Mouse (Mus musculus): ENCODE measurements around the gene Anxa1. TPM values are rescaled to one million over a fixed set of nuclear protein-coding genes. Genes with fewer than 3 reads are reported as not detected.

Gene Anxa1
- total and polyA plus RNA-seq, 3 experiments, result not detected

GRCm38 (mm10) chr19:20403740-20404139, 13.0 kb upstream of the Anxa1 start:
- H3K9me3 ChIP-seq (replicated peaks; ENCODE audit: insufficient read depth, low read length), result no peaks in the 10 kb centered on the region
- 0 out of 4 replicates have a peak, but pooled peaks cover 0 to 1% of the 10 kb centered on the region in 2 experiments for H3K27me3 ChIP-seq (ENCODE audit: control insufficient read depth in 1 of 2, insufficient read depth in 2 of 2, low read length in 2 of 2)
- H3K36me3 ChIP-seq (ENCODE audit: control insufficient read depth in 1 of 2, insufficient read depth in 2 of 2, low read length in 2 of 2), result no peaks in the 10 kb centered on the region
- no peak for DNase-seq (ENCODE audit: low read depth, low spot score)
- no peak overlapping the region for H3K27ac ChIP-seq (ENCODE audit: control insufficient read depth, low read depth, low read length)
- H3K4me3 ChIP-seq (ENCODE audit: control insufficient read depth in 1 of 2, insufficient read depth in 1 of 2, low read depth in 2 of 2, low read length in 2 of 2), result no peak overlapping the region
- no peaks in the 10 kb centered on the region for H3K4me1 ChIP-seq (ENCODE audit: control insufficient read depth in 1 of 2, insufficient read depth in 2 of 2, low read length in 2 of 2)
- TF ChIP-seq CHD2 (IDR thresholded peaks at IDR 0.05; ENCODE audit: low read length) (no peak), EP300 (IDR thresholded peaks at IDR 0.05; ENCODE audit: low read depth in 1 of 2, low read length in 2 of 2) (no peak), MAX (IDR thresholded peaks at IDR 0.05; ENCODE audit: low read length) (no peak), NELFE (IDR thresholded peaks at IDR 0.05; ENCODE audit: low read depth, low read length) (no peak)
- no peak overlapping the region for H3K9ac ChIP-seq (ENCODE audit: control insufficient read depth, low read depth, low read length, poor library complexity, severe bottlenecking)
- no peaks in the 10 kb centered on the region for H3K79me2 ChIP-seq (ENCODE audit: control insufficient read depth, insufficient read depth, low read length, poor library complexity)

- TF ChIP-seq POLR2AphosphoS5 (IDR thresholded peaks at IDR 0.05; ENCODE audit: borderline replicate concordance, low read depth, low read length) (no peak), GABPA (IDR thresholded peaks at IDR 0.05; ENCODE audit: low read depth, low read length) (no peak), E2F4 (IDR thresholded peaks at IDR 0.05; ENCODE audit: borderline replicate concordance, low read depth, low read length) (no peak), MEF2A (IDR thresholded peaks at IDR 0.05; ENCODE audit: extremely low read depth, insufficient replicate concordance, low read depth, low read length, poor library complexity, severe bottlenecking) (no peak), ZC3H11A (IDR thresholded peaks at IDR 0.05; ENCODE audit: low read depth, low read length) (no peak), MAX (IDR thresholded peaks at IDR 0.05; ENCODE audit: low read length) (no peak), MAZ (IDR thresholded peaks at IDR 0.05; ENCODE audit: low read depth, low read length) (no peak), HCFC1 (IDR thresholded peaks at IDR 0.05; ENCODE audit: low read depth, low read length) (no peak)
- no peaks in the 10 kb centered on the region for H3K79me2 ChIP-seq (ENCODE audit: control insufficient read depth, insufficient read depth, low read length, poor library complexity)
- H3K9ac ChIP-seq (ENCODE audit: control insufficient read depth, low read depth, low read length, poor library complexity, severe bottlenecking), result no peak overlapping the region
- H3K4me1 ChIP-seq (ENCODE audit: control insufficient read depth in 1 of 2, insufficient read depth in 2 of 2, low read length in 2 of 2), result no peaks in the 10 kb centered on the region
- 0 out of 4 replicates have a peak, but pooled peaks cover 0 to 1% of the 10 kb centered on the region in 2 experiments for H3K27me3 ChIP-seq (ENCODE audit: control insufficient read depth in 1 of 2, insufficient read depth in 2 of 2, low read length in 2 of 2)
- H3K9me3 ChIP-seq (replicated peaks; ENCODE audit: insufficient read depth, low read length), result no peaks in the 10 kb centered on the region
- H3K36me3 ChIP-seq (ENCODE audit: control insufficient read depth in 1 of 2, insufficient read depth in 2 of 2, low read length in 2 of 2), result no peaks in the 10 kb centered on the region
- H3K27ac ChIP-seq (ENCODE audit: control insufficient read depth, low read depth, low read length), result no peak overlapping the region
- no peak overlapping the region for H3K4me3 ChIP-seq (ENCODE audit: control insufficient read depth in 1 of 2, insufficient read depth in 1 of 2, low read depth in 2 of 2, low read length in 2 of 2)
- no peak for DNase-seq (ENCODE audit: low read depth, low spot score)
Measured at GRCm38 (mm10) chr19:20403219-20403618, 12.5 kb upstream of the Anxa1 start.

GRCm38 (mm10) chr19:20402516-20403200, 11.9 kb upstream of the Anxa1 start:
- Histone ChIP-seq H3K79me2 (ENCODE audit: control insufficient read depth, insufficient read depth, low read length, poor library complexity) (no peaks in the 10 kb centered on the region), H3K27ac (ENCODE audit: control insufficient read depth, low read depth, low read length) (no peak overlapping the region), H3K27me3 (ENCODE audit: control insufficient read depth in 1 of 2, insufficient read depth in 2 of 2, low read length in 2 of 2) (0 out of 4 replicates have a peak, but pooled peaks cover 0 to 1% of the 10 kb centered on the region in 2 experiments), H3K9ac (ENCODE audit: control insufficient read depth, low read depth, low read length, poor library complexity, severe bottlenecking) (no peak overlapping the region), H3K4me3 (ENCODE audit: control insufficient read depth in 1 of 2, insufficient read depth in 1 of 2, low read depth in 2 of 2, low read length in 2 of 2) (no peak overlapping the region), H3K36me3 (ENCODE audit: control insufficient read depth in 1 of 2, insufficient read depth in 2 of 2, low read length in 2 of 2) (no peaks in the 10 kb centered on the region), H3K4me1 (ENCODE audit: control insufficient read depth in 1 of 2, insufficient read depth in 2 of 2, low read length in 2 of 2) (no peaks in the 10 kb centered on the region), H3K9me3 (replicated peaks; ENCODE audit: insufficient read depth, low read length) (no peaks in the 10 kb centered on the region)
- no peak for DNase-seq (ENCODE audit: low read depth, low spot score)
- TF ChIP-seq POLR2AphosphoS2 (IDR thresholded peaks at IDR 0.05; ENCODE audit: low read length), result no peak
- no peak for TF ChIP-seq MAFK (IDR thresholded peaks at IDR 0.05; ENCODE audit: borderline replicate concordance, low read depth, low read length)
- no peak for TF ChIP-seq GABPA (IDR thresholded peaks at IDR 0.05; ENCODE audit: low read depth, low read length)
- no peak for TF ChIP-seq ZMIZ1 (IDR thresholded peaks at IDR 0.05; ENCODE audit: low read depth, low read length)
- no peak for TF ChIP-seq ZKSCAN1 (IDR thresholded peaks at IDR 0.05; ENCODE audit: low read depth, low read length)
- TF ChIP-seq ETS1 (IDR thresholded peaks at IDR 0.05; ENCODE audit: low read depth, low read length), result no peak
- TF ChIP-seq MYC (IDR thresholded peaks at IDR 0.05; ENCODE audit: low read depth, low read length), result no peak
- no peak for TF ChIP-seq TAL1 (IDR thresholded peaks at IDR 0.05; ENCODE audit: low read length)
